Mouse (Mus musculus) G1E-ER4 (cell line): Measurements from ENCODE around the gene Bcor. TPM values are rescaled to one million over a fixed set of nuclear protein-coding genes. Genes with fewer than 3 reads are reported as not detected.

Experiments
- GATA1 ChIP-seq: IDR thresholded peaks from one replicate; pipeline ENCODE4 v1.8.0; 2012; ENCODE audit warnings: low read length, inconsistent platforms
- polyA plus RNA-seq: library from polyadenylated mRNA; stranded (reverse); fragments of >175 nt; gene quantifications from 2 replicates; pipeline ENCODE4 v1.2.3, GENCODE M21; 2012

The Bcor gene
- polyA plus RNA-seq, 1 experiment, result 78.0 TPM

- no peak for TF ChIP-seq GATA1
Measured at GRCm38 (mm10) chrX:12116128-12116527, 44.0 kb downstream of the Bcor start.

- TF ChIP-seq GATA1, result no peak
Measured at GRCm38 (mm10) chrX:12112166-12112565, 48.0 kb downstream of the Bcor start.

- TF ChIP-seq GATA1, result no peak
Measured at GRCm38 (mm10) chrX:12110518-12110917, 49.6 kb downstream of the Bcor start.

- no peak for TF ChIP-seq GATA1
Measured at GRCm38 (mm10) chrX:12105358-12105757, 54.8 kb downstream of the Bcor start.

- no peak for TF ChIP-seq GATA1
Measured at GRCm38 (mm10) chrX:12096783-12097526, 63.2 kb downstream of the Bcor start.

- no peak for TF ChIP-seq GATA1
Measured at GRCm38 (mm10) chrX:12093371-12093770, 66.8 kb downstream of the Bcor start.

- no peak for TF ChIP-seq GATA1
Measured at GRCm38 (mm10) chrX:12091431-12092061, 68.6 kb downstream of the Bcor start.

GRCm38 (mm10) chrX:12090871-12091404 lies 69.2 kb downstream of the Bcor start:
- TF ChIP-seq GATA1, result no peak

- no peak for TF ChIP-seq GATA1
Measured at GRCm38 (mm10) chrX:12090151-12090870, 69.8 kb downstream of the Bcor start.

GRCm38 (mm10) chrX:12089353-12090081 lies 70.6 kb downstream of the Bcor start:
- no peak for TF ChIP-seq GATA1

GRCm38 (mm10) chrX:12089027-12089340 lies 71.2 kb downstream of the Bcor start:
- TF ChIP-seq GATA1, result no peak

GRCm38 (mm10) chrX:12088301-12089026 lies 71.7 kb downstream of the Bcor start:
- no peak for TF ChIP-seq GATA1

GRCm38 (mm10) chrX:12087511-12088300 lies 72.4 kb downstream of the Bcor start:
- no peak for TF ChIP-seq GATA1
